Mouse (Mus musculus) neutrophil, adult 59 days (primary cell): ENCODE results near the gene Car3. TPM values are rescaled to one million over a fixed set of nuclear protein-coding genes. Genes with fewer than 3 reads are reported as not detected.

ENCODE experiments used
- total RNA-seq, 2 experiments: library from RNA; stranded (reverse); gene quantifications; 1 replicate in 1 of 2; 2 replicates in 1 of 2; pipeline ENCODE4 v1.2.4; 2023

Car3 gene
- total RNA-seq, result 1 to 10 TPM in 1 of 2 experiments, under 1 TPM in 1; 0.46 to 2.1 TPM

GRCm38 (mm10) chr3:14863022-14863711 lies at the start of gene Car3:
TSS of gene Car3 (plus strand) at chr3:14863512.

GRCm38 (mm10) chr3:14886102-14887098 lies 23.1 kb downstream of the Car3 start, which contains the start of gene Car2:
TSS of gene Car2 (plus strand) at chr3:14886273.

Other genes starting within 250 kb of the Car3 start
- 1 to 10 TPM; 1.3 to 1.9 TPM for gene Car13, start 221.8 kb upstream of the Car3 start, total RNA-seq
- 10 to 100 TPM; 11.6 to 39.0 TPM for gene Car1, start 55.1 kb upstream of the Car3 start, total RNA-seq
- gene Car2, start 22.8 kb downstream of the Car3 start, total RNA-seq, result 10 to 100 TPM; 31.4 to 87.1 TPM